ENCODE assay signal across 22 mouse cellular contexts in genomic region chr16:30263156-30263555, GRCm38 (mm10). TPM values are rescaled to one million over a fixed set of nuclear protein-coding genes. Genes with fewer than 3 reads are reported as not detected.
DNase-seq lines count a peak whose midpoint lies in the region; ATAC-seq lines count a peak whose summit lies in the region.
"Had no signal": no experiment of that assay in that cellular context is flagged by ENCODE, and none has a peak within 500 bp of the region (broad histone marks: within the 10 kb centered on the region; RNA-seq: fewer than 3 reads in every experiment).

No protein-coding gene starts in this region.

- 55% methylated on average over 4 of the region's 4 CpGs for WGBS in limb, embryonic 11.5 days
- WGBS in limb, embryonic 10.5 days: 54% methylated on average over 4 of the region's 4 CpGs

- no peak overlapping the region for H3K9ac ChIP-seq in limb, embryonic 11.5 days (ENCODE audit: low read length)
- H3K9ac ChIP-seq: forebrain, postnatal 0 days; heart, embryonic 15.5 days; hindbrain, embryonic 15.5 days had no signal

- no peak overlapping the region for H3K4me2 ChIP-seq in limb, embryonic 11.5 days (ENCODE audit: low read depth, severe bottlenecking)
- H3K4me2 ChIP-seq: heart, embryonic 11.5 days; heart, embryonic 15.5 days; hindbrain, embryonic 15.5 days had no signal

- H3K27ac ChIP-seq in limb, embryonic 11.5 days (replicated peaks; ENCODE audit: low read depth, low read length): no peak overlapping the region
- no peak overlapping the region for H3K27ac ChIP-seq in limb, embryonic 10.5 days
- H3K27ac ChIP-seq: embryonic facial prominence, embryonic 10.5 days; heart, adult 2 months; heart, embryonic 15.5 days; hindbrain, embryonic 15.5 days had no signal

- DNase-seq in adrenal gland, postnatal 14 days: peak; percentile 18
- no peak for DNase-seq in adrenal gland, postnatal 10 days
- no peak for DNase-seq in limb, embryonic 11.5 days (ENCODE audit: low spot score)
- no peak for DNase-seq in limb, embryonic 10.5 days (ENCODE audit: low spot score)
- DNase-seq in 416B (ENCODE audit: low read depth): peak; percentile 22
- no peak for DNase-seq in lung, postnatal 14 days

- 0 out of 2 replicates have a peak, but pooled peaks have one; percentile 63 for ATAC-seq in limb, embryonic 11.5 days (ENCODE audit: insufficient number of reproducible peaks, low FRiP score, low TSS enrichment, low read depth)
- ATAC-seq in inflammation-experienced regulatory T-cells, adult 6 months: no peak
- ATAC-seq: intestine, postnatal 0 days had no signal

- no peaks in the 10 kb centered on the region for H3K36me3 ChIP-seq in limb, embryonic 11.5 days (ENCODE audit: control insufficient read depth, insufficient read depth, low read length)
- no peaks in the 10 kb centered on the region for H3K36me3 ChIP-seq in limb, embryonic 10.5 days
- H3K36me3 ChIP-seq: embryonic facial prominence, embryonic 10.5 days; heart, embryonic 15.5 days; hindbrain, embryonic 15.5 days had no signal

- H3K4me3 ChIP-seq in limb, embryonic 11.5 days (ENCODE audit: low read depth, low read length): no peak overlapping the region
- H3K4me3 ChIP-seq in limb, embryonic 10.5 days: no peak overlapping the region
- H3K4me3 ChIP-seq: embryonic facial prominence, embryonic 10.5 days; heart, adult 2 months; heart, embryonic 15.5 days; hindbrain, embryonic 15.5 days had no signal

- H3K9me3 ChIP-seq in limb, embryonic 11.5 days (ENCODE audit: control insufficient read depth, low read length): no peaks in the 10 kb centered on the region
- H3K9me3 ChIP-seq in limb, embryonic 10.5 days (replicated peaks): no peaks in the 10 kb centered on the region
- H3K9me3 ChIP-seq: embryonic facial prominence, embryonic 10.5 days; heart, embryonic 15.5 days; hindbrain, embryonic 15.5 days had no signal

- H3K27me3 ChIP-seq in limb, embryonic 11.5 days (ENCODE audit: control insufficient read depth, insufficient read depth, low read length): no peaks in the 10 kb centered on the region
- 0 out of 2 replicates have a peak, but pooled peaks cover 12% of the 10 kb centered on the region for H3K27me3 ChIP-seq in limb, embryonic 10.5 days (ENCODE audit: low read depth, poor library complexity, severe bottlenecking)
- H3K27me3 ChIP-seq: hindbrain, embryonic 15.5 days had no signal

- no peaks in the 10 kb centered on the region for H3K4me1 ChIP-seq in limb, embryonic 11.5 days (ENCODE audit: control insufficient read depth, insufficient read depth, low read length)
- H3K4me1 ChIP-seq in limb, embryonic 10.5 days: peaks cover 12% of the 10 kb centered on the region
- H3K4me1 ChIP-seq: hindbrain, embryonic 15.5 days had no signal

RNA-seq across cellular contexts. Expression of gene Cpn2, which starts 4.1 kb away (rescaled TPM):
- total RNA-seq in adrenal gland, postnatal 14 days (2021): 7.5 and 28.6 TPM in 2 replicates
- 10 to 100 TPM; 19.5 to 28.3 TPM for total RNA-seq in adrenal gland, postnatal 10 days (2021)
- not detected in 2 replicates for polyA plus RNA-seq in limb, embryonic 11.5 days (2014; fragmentation: Nextera tagmentation; extraction: Ambion mirVana)
- not detected in 2 replicates for polyA plus RNA-seq in limb, embryonic 10.5 days (2016; fragmentation: Nextera tagmentation; extraction: Ambion mirVana)
- not detected for polyA plus RNA-seq in inflammation-experienced regulatory T-cells, adult 6 months (2017; shearing (Covaris generic))
- total RNA-seq: ES-E14; forebrain, postnatal 0 days; gastrocnemius, postnatal 14 days; hematopoietic stem cell, adult 5-6 weeks had no signal
- polyA plus RNA-seq: cerebellum, adult 2 months; embryonic facial prominence, embryonic 10.5 days; embryonic facial prominence, embryonic 14.5 days; forebrain, postnatal 0 days; gonadal fat pad, adult 2 months; heart, embryonic 11.5 days; heart, embryonic 15.5 days; hindbrain, embryonic 15.5 days had no signal

RNA-seq across cellular contexts. Expression of gene Lrrc15, which starts 19.9 kb away (rescaled TPM):
- 0.15 TPM in 2 replicates for total RNA-seq in adrenal gland, postnatal 14 days (2021)
- total RNA-seq in adrenal gland, postnatal 10 days (2021): 1 to 10 TPM in 1 of 2 experiments, under 1 TPM in 1; 0.27 to 1.3 TPM
- 0.74 and 0.89 TPM in 2 replicates for polyA plus RNA-seq in limb, embryonic 11.5 days (2014; fragmentation: Nextera tagmentation; extraction: Ambion mirVana)
- 0.23 and 0.68 TPM in 2 replicates for polyA plus RNA-seq in limb, embryonic 10.5 days (2016; fragmentation: Nextera tagmentation; extraction: Ambion mirVana)
- under 1 TPM in 1 of 3 experiments, not detected in 2; 0.07 TPM for polyA plus RNA-seq in inflammation-experienced regulatory T-cells, adult 6 months (2017; shearing (Covaris generic))
- total RNA-seq: adrenal gland, postnatal 25 days; hematopoietic stem cell, adult 5-6 weeks had no signal
- polyA plus RNA-seq: cerebellum, adult 2 months had no signal

RNA-seq across cellular contexts. Expression of gene Gp5, which starts 47.4 kb away (rescaled TPM):
- total RNA-seq in adrenal gland, postnatal 14 days (2021): 0.64 and 0.78 TPM in 2 replicates
- under 1 TPM; 0.51 to 0.73 TPM for total RNA-seq in adrenal gland, postnatal 10 days (2021)
- 1.5 and 2.8 TPM in 2 replicates for polyA plus RNA-seq in limb, embryonic 11.5 days (2014; fragmentation: Nextera tagmentation; extraction: Ambion mirVana)
- polyA plus RNA-seq in limb, embryonic 10.5 days (2016; fragmentation: Nextera tagmentation; extraction: Ambion mirVana): 1.5 and 1.7 TPM in 2 replicates
- not detected for polyA plus RNA-seq in inflammation-experienced regulatory T-cells, adult 6 months (2017; shearing (Covaris generic))
- total RNA-seq: gastrocnemius, adult 18-20 months had no signal

Comparison
In these comparisons a context has a peak if more than half of its experiments do, and no peak if none do; other contexts are left out.
1. DNase-seq: peak in adrenal gland, postnatal 14 days (single experiment) and 416B (single experiment); none in adrenal gland, postnatal 10 days (single experiment), limb, embryonic 11.5 days (single experiment), limb, embryonic 10.5 days (single experiment) and lung, postnatal 14 days (single experiment).